Mouse (Mus musculus): ENCODE data around the gene Tanc2. TPM values are rescaled to one million over a fixed set of nuclear protein-coding genes. Genes with fewer than 3 reads are reported as not detected.

Tanc2 gene
- polyA plus RNA-seq, 1 experiment from 2014 or later, result 26.0 TPM

DNA sequence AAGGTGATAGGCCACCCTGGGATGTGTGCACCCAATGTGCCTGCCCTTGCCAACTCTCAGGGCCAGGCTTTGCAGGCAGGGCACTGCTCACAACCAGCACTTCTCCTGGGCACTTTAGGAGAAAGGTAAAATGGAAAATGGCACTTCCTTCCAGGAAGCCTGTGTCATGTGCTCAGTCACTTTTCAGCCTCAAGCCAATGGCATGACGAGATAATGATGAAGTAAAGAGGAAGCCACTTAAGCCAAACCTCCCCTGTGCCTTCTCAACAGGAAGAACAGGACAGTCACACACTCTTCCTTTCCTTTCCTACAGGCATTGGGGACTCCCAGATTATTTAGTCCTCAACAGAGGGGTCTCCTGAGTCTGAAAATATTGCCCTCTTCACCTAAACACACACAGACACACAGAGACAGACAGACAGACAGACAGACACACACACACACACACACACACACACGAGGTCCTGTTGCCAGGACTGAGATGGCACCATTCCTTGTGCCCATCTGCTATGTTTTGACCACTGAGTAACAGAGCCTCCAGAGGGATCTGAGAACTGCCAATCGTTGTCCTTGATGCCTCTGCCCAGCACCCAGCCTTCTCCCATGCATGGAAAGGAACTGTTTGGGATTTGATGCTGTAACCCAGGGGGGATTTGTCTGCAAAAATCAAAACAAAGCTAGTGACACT, 330.5 kb downstream of the Tanc2 start:
- Histone ChIP-seq H3K36me3 (peaks cover 51% of the 10 kb centered on the region), H3K9me3 (replicated peaks) (no peaks in the 10 kb centered on the region), H3K4me3 (no peak overlapping the region), H3K9ac (no peak overlapping the region), H3K27ac (no peak overlapping the region), H3K27me3 (no peaks in the 10 kb centered on the region), H3K4me1 (no peaks in the 10 kb centered on the region), H3K4me2 (replicated peaks) (no peak overlapping the region)
- no peak for ATAC-seq (ENCODE audit: low FRiP score)
- WGBS, result 84% methylated on average over 3 of the region's 3 CpGs

DNA sequence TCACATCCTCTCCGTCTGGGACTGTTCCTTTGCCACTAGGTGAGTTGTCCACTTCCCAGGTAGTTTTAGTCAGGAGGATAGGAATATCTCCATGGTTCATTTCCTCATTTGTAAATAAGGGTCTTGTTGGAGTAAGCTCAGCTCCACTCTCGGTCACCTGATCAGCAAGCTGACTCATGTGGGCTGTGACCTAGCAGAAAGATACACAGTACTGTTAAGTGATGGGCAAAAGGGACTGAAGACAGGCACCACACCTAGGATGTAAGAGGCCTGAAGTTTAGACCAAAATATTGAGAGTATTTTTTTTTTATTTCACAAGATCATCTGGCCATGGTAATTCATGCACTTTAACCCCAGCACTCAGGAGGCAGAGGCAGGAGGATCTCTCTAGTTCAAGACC, 331.1 kb downstream of the Tanc2 start:
- no peaks in the 10 kb centered on the region for H3K4me1 ChIP-seq
- no peak overlapping the region for H3K27ac ChIP-seq
- peaks cover 51% of the 10 kb centered on the region for H3K36me3 ChIP-seq
- no peak overlapping the region for H3K9ac ChIP-seq
- H3K4me3 ChIP-seq, result no peak overlapping the region
- 91% methylated on average over 2 of the region's 2 CpGs for WGBS
- ATAC-seq (ENCODE audit: low FRiP score), result no peak
- H3K9me3 ChIP-seq (replicated peaks), result no peaks in the 10 kb centered on the region
- no peak overlapping the region for H3K4me2 ChIP-seq (replicated peaks)
- no peaks in the 10 kb centered on the region for H3K27me3 ChIP-seq

DNA sequence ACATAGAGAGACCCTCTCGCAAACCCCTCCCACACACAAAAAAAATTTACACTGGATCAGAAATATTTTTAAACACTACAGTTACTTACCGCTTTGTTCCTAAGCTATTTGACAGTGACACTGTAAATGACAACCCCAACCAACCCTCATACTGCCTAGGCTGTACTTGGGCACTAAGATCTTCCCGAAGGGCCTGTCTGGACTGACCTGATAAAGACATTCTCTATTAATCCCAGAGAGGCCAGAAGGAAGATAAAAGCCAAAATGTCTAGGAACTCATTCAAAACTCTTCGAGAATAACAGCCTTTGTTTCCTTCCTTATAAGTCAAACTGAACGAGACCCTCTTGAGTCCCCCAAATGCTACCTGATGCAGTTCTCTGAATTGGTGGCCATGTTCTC, 331.5 kb downstream of the Tanc2 start:
- no peak overlapping the region for H3K9ac ChIP-seq
- 94% methylated on average over 5 of the region's 5 CpGs for WGBS
- no peaks in the 10 kb centered on the region for H3K4me1 ChIP-seq
- no peak overlapping the region for H3K27ac ChIP-seq
- H3K4me2 ChIP-seq (replicated peaks), result no peak overlapping the region
- peaks cover 48% of the 10 kb centered on the region for H3K36me3 ChIP-seq
- H3K4me3 ChIP-seq, result no peak overlapping the region
- no peaks in the 10 kb centered on the region for H3K27me3 ChIP-seq
- H3K9me3 ChIP-seq (replicated peaks), result no peaks in the 10 kb centered on the region
- ATAC-seq (ENCODE audit: low FRiP score), result no peak

DNA sequence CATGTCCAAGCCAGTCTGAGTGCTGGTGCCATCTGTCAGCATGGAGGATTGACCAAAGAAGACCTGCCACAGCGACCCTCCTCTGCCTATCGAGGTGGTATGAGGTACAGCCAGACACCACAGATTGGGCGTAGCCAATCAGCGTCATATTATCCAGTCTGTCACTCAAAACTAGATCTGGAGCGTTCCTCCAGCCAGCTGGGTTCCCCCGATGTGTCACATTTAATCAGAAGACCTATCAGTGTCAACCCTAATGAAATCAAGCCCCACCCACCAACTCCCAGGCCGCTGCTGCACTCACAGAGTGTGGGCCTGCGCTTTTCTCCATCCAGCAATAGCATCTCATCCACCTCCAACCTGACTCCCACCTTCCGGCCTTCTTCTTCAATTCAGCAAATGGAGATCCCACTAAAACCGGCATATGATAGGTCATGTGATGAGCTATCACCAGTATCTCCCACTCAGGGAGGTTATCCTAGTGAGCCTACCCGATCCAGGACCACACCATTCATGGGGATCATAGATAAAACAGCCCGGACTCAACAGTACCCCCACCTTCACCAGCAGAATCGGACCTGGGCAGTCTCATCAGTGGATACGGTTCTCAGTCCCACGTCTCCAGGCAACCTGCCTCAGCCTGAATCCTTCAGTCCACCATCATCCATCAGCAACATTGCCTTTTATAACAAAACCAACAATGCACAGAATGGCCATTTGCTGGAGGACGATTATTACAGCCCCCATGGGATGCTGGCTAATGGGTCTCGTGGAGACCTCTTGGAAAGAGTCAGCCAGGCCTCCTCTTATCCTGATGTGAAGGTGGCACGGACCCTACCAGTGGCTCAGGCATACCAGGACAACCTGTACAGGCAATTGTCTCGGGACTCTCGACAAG, 333.2 kb downstream of the Tanc2 start:
- 84% methylated on average over 20 of the region's 20 CpGs for WGBS
- no peak overlapping the region for H3K9ac ChIP-seq
- H3K4me2 ChIP-seq (replicated peaks), result no peak overlapping the region
- no peaks in the 10 kb centered on the region for H3K4me1 ChIP-seq
- ATAC-seq (ENCODE audit: low FRiP score), result no peak
- H3K36me3 ChIP-seq, result peaks cover 44% of the 10 kb centered on the region
- H3K27me3 ChIP-seq, result no peaks in the 10 kb centered on the region
- no peak overlapping the region for H3K27ac ChIP-seq
- H3K4me3 ChIP-seq, result no peak overlapping the region
- no peaks in the 10 kb centered on the region for H3K9me3 ChIP-seq (replicated peaks)

DNA sequence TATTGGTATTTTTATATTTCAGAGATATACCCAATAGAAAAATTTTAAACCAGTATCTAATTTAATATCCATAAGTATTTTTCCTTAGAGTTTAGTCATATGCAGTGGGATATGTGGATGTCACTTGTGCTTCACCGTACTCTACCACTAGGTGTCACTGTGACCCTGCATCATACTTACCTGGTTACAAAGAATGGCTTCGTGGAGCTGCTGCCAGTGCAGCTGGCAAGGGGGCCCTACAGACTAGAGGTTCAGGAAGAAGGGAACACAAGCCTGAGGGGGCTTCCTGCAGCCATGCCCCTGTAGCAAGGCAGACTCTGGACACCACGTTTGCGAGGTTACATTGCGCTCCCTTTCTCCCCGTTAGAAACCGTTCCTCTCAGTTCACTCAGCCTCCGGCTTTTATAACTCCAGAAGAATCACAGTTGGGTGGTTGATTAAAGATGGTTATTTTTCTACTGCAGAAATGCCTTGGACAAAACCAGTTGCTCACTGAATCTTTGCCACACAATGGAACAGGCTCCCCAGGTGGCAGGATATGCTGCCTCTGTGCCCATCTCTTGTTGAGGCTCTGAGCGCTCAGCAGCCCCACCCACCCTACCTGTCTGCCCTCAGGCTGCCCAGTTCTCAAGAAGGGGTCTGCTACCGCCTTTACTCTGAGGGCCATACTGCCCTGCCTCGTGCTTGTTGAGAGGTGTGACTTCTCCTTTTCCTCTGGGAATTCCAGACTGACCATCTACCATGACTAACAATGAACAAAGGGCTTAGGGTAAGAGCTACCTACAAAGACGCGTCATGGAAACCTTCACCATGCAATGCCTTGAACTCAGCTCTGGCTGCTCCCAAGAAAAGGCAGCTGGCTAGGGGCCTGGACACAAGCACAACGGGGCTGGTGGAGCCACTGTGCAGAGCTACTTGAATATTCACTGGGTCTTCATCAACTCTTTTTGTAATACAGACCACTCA, 337.6 kb downstream of the Tanc2 start:
- Histone ChIP-seq H3K4me2 (replicated peaks) (no peak overlapping the region), H3K4me3 (no peak overlapping the region), H3K9ac (no peak overlapping the region; the same call in 1 of the 2 replicates), H3K4me1 (no peaks in the 10 kb centered on the region), H3K27ac (no peak overlapping the region), H3K27me3 (no peaks in the 10 kb centered on the region), H3K36me3 (peaks cover 15% of the 10 kb centered on the region), H3K9me3 (replicated peaks) (no peaks in the 10 kb centered on the region)
- 51% methylated on average over 14 of the region's 14 CpGs for WGBS
- ATAC-seq (ENCODE audit: low FRiP score), result peak; percentile 71

DNA sequence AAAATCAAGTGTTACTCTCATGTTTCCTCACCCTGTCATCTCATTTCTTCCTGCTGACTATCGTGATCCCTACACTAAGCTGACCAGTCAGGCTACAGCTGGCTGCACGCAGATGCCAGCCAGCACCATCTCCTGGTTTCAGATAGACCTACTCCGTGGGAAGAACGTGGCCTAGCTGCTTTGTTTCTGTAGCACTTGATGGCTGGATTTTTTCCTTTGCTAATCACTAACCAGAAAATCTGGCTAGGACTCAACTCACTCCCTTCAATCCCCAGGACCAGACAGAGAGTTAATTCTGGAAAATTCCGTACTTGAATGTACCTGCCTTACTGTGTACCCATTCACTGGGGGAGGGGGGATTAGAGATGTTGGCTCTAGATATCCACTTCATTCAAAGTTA, 338.4 kb downstream of the Tanc2 start:
- Histone ChIP-seq H3K27me3 (no peaks in the 10 kb centered on the region), H3K9me3 (replicated peaks) (no peaks in the 10 kb centered on the region), H3K4me1 (no peaks in the 10 kb centered on the region), H3K4me2 (replicated peaks) (no peak overlapping the region), H3K9ac (no peak overlapping the region), H3K4me3 (no peak overlapping the region), H3K36me3 (peaks cover 6% of the 10 kb centered on the region), H3K27ac (no peak overlapping the region)
- ATAC-seq (ENCODE audit: low FRiP score), result no peak
- 52% methylated on average over 5 of the region's 5 CpGs for WGBS

DNA sequence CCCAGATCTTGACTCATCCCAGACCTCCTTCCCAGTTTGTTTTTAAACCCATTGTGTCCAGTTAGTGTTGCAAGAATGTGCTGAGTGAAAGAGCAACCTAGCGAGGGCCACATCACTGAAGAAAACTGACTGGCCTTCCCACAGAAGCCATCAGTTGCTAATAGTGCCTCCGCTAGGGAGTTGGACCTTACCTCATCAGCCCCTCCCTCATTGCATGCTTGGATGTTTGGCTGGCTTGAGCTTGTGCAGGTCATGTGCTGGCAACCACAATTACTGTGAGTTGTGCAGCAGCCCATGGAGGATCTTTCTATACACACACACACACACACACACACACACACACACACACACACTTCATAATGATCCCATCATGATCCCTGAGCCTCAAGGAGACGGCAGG, 341.6 kb downstream of the Tanc2 start:
- WGBS, result 85% methylated on average over 3 of the region's 3 CpGs
- no peak for ATAC-seq (ENCODE audit: low FRiP score)
- no peak overlapping the region for H3K27ac ChIP-seq
- no peaks in the 10 kb centered on the region for H3K27me3 ChIP-seq
- H3K4me1 ChIP-seq, result peaks cover 10% of the 10 kb centered on the region
- H3K4me2 ChIP-seq (replicated peaks), result no peak overlapping the region
- no peaks in the 10 kb centered on the region for H3K9me3 ChIP-seq (replicated peaks)
- H3K4me3 ChIP-seq, result no peak overlapping the region
- no peak overlapping the region for H3K9ac ChIP-seq
- H3K36me3 ChIP-seq, result no peaks in the 10 kb centered on the region

DNA sequence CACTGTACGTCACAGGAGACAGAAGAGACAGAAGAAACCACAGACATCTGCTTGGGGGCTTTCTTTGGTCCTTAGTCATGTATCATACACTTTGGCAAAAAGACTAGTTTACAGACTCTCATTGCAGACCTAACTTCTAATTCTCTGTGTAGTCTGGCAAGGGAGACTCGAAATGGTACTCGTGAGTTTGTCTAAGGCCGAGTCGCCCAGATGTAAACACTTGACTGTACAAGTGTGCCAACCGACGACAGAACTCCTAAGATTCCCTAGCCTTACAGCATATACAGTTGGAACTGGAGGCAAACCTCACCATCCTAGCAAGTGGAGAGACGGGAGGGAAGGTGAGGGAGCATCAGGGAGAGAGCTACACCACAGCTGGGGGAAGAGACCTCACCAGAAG, 344.0 kb downstream of the Tanc2 start:
- H3K27ac ChIP-seq, result no peak overlapping the region
- no peak overlapping the region for H3K4me3 ChIP-seq
- H3K9ac ChIP-seq, result no peak overlapping the region
- H3K36me3 ChIP-seq, result no peaks in the 10 kb centered on the region
- no peak overlapping the region for H3K4me2 ChIP-seq (replicated peaks)
- 92% methylated on average over 8 of the region's 8 CpGs for WGBS
- no peaks in the 10 kb centered on the region for H3K27me3 ChIP-seq
- no peaks in the 10 kb centered on the region for H3K9me3 ChIP-seq (replicated peaks)
- no peak for ATAC-seq (ENCODE audit: low FRiP score)
- H3K4me1 ChIP-seq, result peaks cover 10% of the 10 kb centered on the region

DNA sequence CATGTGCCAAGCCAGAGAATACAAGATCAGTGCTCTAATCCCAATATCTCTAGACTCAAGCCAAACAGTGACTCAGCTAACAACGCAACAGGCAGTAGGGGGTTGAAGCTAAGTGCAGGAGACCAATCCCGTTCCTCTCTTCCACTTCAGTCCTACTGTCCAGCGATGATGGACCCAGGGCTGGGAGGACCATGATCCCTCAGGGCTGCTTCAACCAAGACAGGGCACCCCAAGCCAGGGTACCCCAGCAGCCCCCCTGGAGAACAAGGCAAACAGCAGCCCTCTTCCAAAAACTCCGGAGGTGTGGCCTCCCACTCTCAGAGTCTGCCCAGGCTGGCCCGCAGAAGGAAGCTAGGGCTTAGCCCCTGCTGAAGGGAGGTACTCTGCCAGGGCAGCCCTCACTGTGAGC, 344.5 kb downstream of the Tanc2 start:
- ATAC-seq (ENCODE audit: low FRiP score), result no peak
- 72% methylated on average over 5 of the region's 5 CpGs for whole genome bisulfite sequencing
- Histone ChIP-seq H3K9me3 (replicated peaks) (no peaks in the 10 kb centered on the region), H3K4me3 (no peak overlapping the region), H3K4me1 (peaks cover 10% of the 10 kb centered on the region), H3K27ac (no peak overlapping the region), H3K36me3 (no peaks in the 10 kb centered on the region), H3K4me2 (replicated peaks) (no peak overlapping the region), H3K27me3 (no peaks in the 10 kb centered on the region), H3K9ac (no peak overlapping the region)

DNA sequence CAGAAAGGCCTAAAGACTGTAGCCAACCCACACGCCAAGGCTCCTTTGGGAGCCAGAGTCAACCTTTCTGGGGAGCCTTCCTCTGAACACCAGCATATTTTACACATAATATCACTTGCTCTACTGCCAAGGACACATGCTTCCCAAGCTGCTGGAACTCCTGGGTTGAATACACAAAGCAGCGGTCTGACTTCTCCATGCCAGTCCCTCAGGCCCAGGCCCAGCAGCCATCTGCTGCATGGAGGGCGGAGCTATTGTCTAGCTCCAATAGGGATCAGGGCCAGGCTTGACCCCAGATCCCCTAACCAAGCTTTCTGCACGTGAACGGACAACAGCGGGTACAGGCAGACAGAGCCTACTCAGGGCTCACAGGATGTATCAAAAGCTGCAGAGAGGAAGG, 345.0 kb downstream of the Tanc2 start:
- 32% methylated on average over 6 of the region's 6 CpGs for WGBS

DNA sequence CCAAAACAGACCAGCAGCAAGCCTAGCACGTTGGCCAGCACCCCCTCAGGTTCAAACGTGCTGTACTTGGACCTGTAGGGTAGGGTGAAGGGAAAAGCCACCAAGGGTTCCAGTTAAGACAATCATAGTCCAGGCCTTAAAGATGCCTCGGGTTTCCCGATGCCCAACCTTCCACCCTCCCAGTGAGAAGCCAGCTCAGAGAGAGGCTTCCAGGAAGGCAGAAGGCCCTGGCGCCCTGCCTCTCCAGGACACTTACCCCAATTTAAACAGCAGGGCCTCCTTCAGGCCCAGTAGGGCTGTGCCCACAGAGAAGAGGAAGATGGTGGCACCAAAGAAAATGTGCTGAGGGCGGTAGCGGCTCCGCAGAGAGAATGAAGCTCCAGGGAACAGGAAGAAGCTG, 345.7 kb downstream of the Tanc2 start:
- no peak overlapping the region for H3K4me3 ChIP-seq
- H3K4me2 ChIP-seq (replicated peaks), result no peak overlapping the region
- no peak for ATAC-seq (ENCODE audit: low FRiP score)
- H3K4me1 ChIP-seq, result peaks cover 10% of the 10 kb centered on the region
- H3K9me3 ChIP-seq (replicated peaks), result no peaks in the 10 kb centered on the region
- H3K9ac ChIP-seq, result no peak overlapping the region
- no peak overlapping the region for H3K27ac ChIP-seq
- no peaks in the 10 kb centered on the region for H3K27me3 ChIP-seq
- WGBS, result 90% methylated on average over 8 of the region's 8 CpGs
- no peaks in the 10 kb centered on the region for H3K36me3 ChIP-seq

More for the DNA sequence above, 345.0 kb downstream of the Tanc2 start:
- H3K9ac ChIP-seq, result no peak overlapping the region
- no peaks in the 10 kb centered on the region for H3K36me3 ChIP-seq
- H3K4me3 ChIP-seq, result no peak overlapping the region
- ATAC-seq (ENCODE audit: low FRiP score), result no peak
- H3K9me3 ChIP-seq (replicated peaks), result no peaks in the 10 kb centered on the region
- peak overlapping the region; percentile 12; the same call in 1 of the 2 replicates for H3K27ac ChIP-seq
- no peak overlapping the region for H3K4me2 ChIP-seq (replicated peaks)
- H3K4me1 ChIP-seq, result peaks cover 10% of the 10 kb centered on the region
- no peaks in the 10 kb centered on the region for H3K27me3 ChIP-seq

DNA sequence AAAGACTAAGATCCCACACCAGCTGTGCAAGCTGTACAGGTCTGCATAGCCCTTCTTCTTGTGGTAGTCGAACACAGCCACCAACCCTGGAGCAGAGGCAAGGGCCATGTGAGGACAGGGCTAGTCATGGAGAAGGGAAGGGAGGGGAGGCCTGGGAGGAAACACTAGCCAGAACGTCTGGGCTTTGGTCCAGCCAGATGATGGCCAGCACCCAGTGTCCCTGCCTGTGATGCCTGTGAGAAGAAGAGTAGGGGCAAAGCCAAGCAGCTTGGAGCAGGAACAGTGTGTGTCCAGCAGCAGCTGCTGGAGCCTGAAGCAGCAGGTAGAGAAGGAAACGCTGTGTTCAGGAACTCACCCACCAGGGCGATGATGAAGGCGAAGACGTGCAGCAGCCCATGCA, 346.4 kb downstream of the Tanc2 start:
- no peak for ATAC-seq (ENCODE audit: low FRiP score)
- WGBS, result 93% methylated on average over 6 of the region's 6 CpGs
- H3K4me1 ChIP-seq, result peaks cover 10% of the 10 kb centered on the region
- no peaks in the 10 kb centered on the region for H3K27me3 ChIP-seq
- H3K27ac ChIP-seq, result no peak overlapping the region
- H3K4me3 ChIP-seq, result no peak overlapping the region
- no peak overlapping the region for H3K4me2 ChIP-seq (replicated peaks)
- no peaks in the 10 kb centered on the region for H3K9me3 ChIP-seq (replicated peaks)
- H3K36me3 ChIP-seq, result no peaks in the 10 kb centered on the region
- H3K9ac ChIP-seq, result no peak overlapping the region
